Mouse (Mus musculus): ENCODE data around the gene Cyp19a1. TPM values are rescaled to one million over a fixed set of nuclear protein-coding genes. Genes with fewer than 3 reads are reported as not detected.

Gene Cyp19a1
- not detected in 2 replicates for polyA plus RNA-seq (2014; fragmentation: Nextera tagmentation; extraction: Ambion mirVana)

- WGBS: 85% methylated on average over 7 of the region's 7 CpGs
- DNase-seq (ENCODE audit: low spot score): no peak
- Histone ChIP-seq H3K9ac (replicated peaks; ENCODE audit: low read length) (no peak within 1 kb of the TSS), H3K4me1 (ENCODE audit: control insufficient read depth, insufficient read depth, low read length) (no peaks in the 10 kb centered on the region), H3K4me2 (ENCODE audit: low read depth, low read length) (no peak within 1 kb of the TSS), H3K27me3 (ENCODE audit: control insufficient read depth, insufficient read depth, low read length) (no peaks in the 10 kb centered on the region), H3K36me3 (replicated peaks; ENCODE audit: control insufficient read depth, insufficient read depth, low read depth, low read length) (no peaks in the 10 kb centered on the region), H3K27ac (replicated peaks; ENCODE audit: low read depth, low read length) (no peak within 1 kb of the TSS), H3K9me3 (replicated peaks; ENCODE audit: control insufficient read depth, low read length) (no peaks in the 10 kb centered on the region), H3K4me3 (ENCODE audit: low read depth, low read length) (no peak within 1 kb of the TSS)
- ATAC-seq (replicated peaks; ENCODE audit: insufficient number of reproducible peaks, low FRiP score, low TSS enrichment, low read depth): no peak
Observed at GRCm38 (mm10) chr9:54268010-54268409, at the start of gene Cyp19a1. Gene Cyp19a1 (minus strand): TSS chr9:54268110.

- DNase-seq (ENCODE audit: low spot score) (no peak), ATAC-seq (replicated peaks; ENCODE audit: insufficient number of reproducible peaks, low FRiP score, low TSS enrichment, low read depth) (no peak)
- Histone ChIP-seq H3K4me3 (ENCODE audit: low read depth, low read length) (no peak overlapping the region), H3K4me1 (ENCODE audit: control insufficient read depth, insufficient read depth, low read length) (no peaks in the 10 kb centered on the region), H3K36me3 (replicated peaks; ENCODE audit: control insufficient read depth, insufficient read depth, low read depth, low read length) (no peaks in the 10 kb centered on the region), H3K9me3 (replicated peaks; ENCODE audit: control insufficient read depth, low read length) (no peaks in the 10 kb centered on the region), H3K4me2 (ENCODE audit: low read depth, low read length) (no peak overlapping the region), H3K9ac (replicated peaks; ENCODE audit: low read length) (no peak overlapping the region), H3K27ac (replicated peaks; ENCODE audit: low read depth, low read length) (no peak overlapping the region), H3K27me3 (ENCODE audit: control insufficient read depth, insufficient read depth, low read length) (no peaks in the 10 kb centered on the region)
- 77% methylated on average over 9 of the region's 9 CpGs for WGBS
Observed at GRCm38 (mm10) chr9:54316363-54316762, 48.5 kb upstream of the Cyp19a1 start.

GRCm38 (mm10) chr9:54308751-54309358 lies 40.9 kb upstream of the Cyp19a1 start:
- Histone ChIP-seq H3K9ac (replicated peaks; ENCODE audit: low read length) (no peak overlapping the region), H3K27ac (replicated peaks; ENCODE audit: low read depth, low read length) (no peak overlapping the region), H3K4me1 (ENCODE audit: control insufficient read depth, insufficient read depth, low read length) (no peaks in the 10 kb centered on the region), H3K9me3 (replicated peaks; ENCODE audit: control insufficient read depth, low read length) (no peaks in the 10 kb centered on the region), H3K27me3 (ENCODE audit: control insufficient read depth, insufficient read depth, low read length) (no peaks in the 10 kb centered on the region), H3K4me2 (ENCODE audit: low read depth, low read length) (no peak overlapping the region), H3K4me3 (ENCODE audit: low read depth, low read length) (no peak overlapping the region), H3K36me3 (replicated peaks; ENCODE audit: control insufficient read depth, insufficient read depth, low read depth, low read length) (no peaks in the 10 kb centered on the region)
- DNase-seq (ENCODE audit: low spot score): peak; percentile 30
- WGBS: 42% methylated on average over 2 of the region's 2 CpGs
- ATAC-seq (replicated peaks; ENCODE audit: insufficient number of reproducible peaks, low FRiP score, low TSS enrichment, low read depth): no peak

GRCm38 (mm10) chr9:54308209-54308608 lies 40.3 kb upstream of the Cyp19a1 start:
- H3K27me3 ChIP-seq (ENCODE audit: control insufficient read depth, insufficient read depth, low read length): no peaks in the 10 kb centered on the region
- no peaks in the 10 kb centered on the region for H3K9me3 ChIP-seq (replicated peaks; ENCODE audit: control insufficient read depth, low read length)
- no peak overlapping the region for H3K4me2 ChIP-seq (ENCODE audit: low read depth, low read length)
- ATAC-seq (replicated peaks; ENCODE audit: insufficient number of reproducible peaks, low FRiP score, low TSS enrichment, low read depth) (no peak), DNase-seq (ENCODE audit: low spot score) (no peak)
- H3K4me1 ChIP-seq (ENCODE audit: control insufficient read depth, insufficient read depth, low read length): no peaks in the 10 kb centered on the region
- H3K4me3 ChIP-seq (ENCODE audit: low read depth, low read length): no peak overlapping the region
- H3K9ac ChIP-seq (replicated peaks; ENCODE audit: low read length): no peak overlapping the region
- H3K27ac ChIP-seq (replicated peaks; ENCODE audit: low read depth, low read length): no peak overlapping the region
- no peaks in the 10 kb centered on the region for H3K36me3 ChIP-seq (replicated peaks; ENCODE audit: control insufficient read depth, insufficient read depth, low read depth, low read length)
- 29% methylated on average over 1 of the region's 1 CpGs for WGBS

GRCm38 (mm10) chr9:54301255-54301654 lies 33.3 kb upstream of the Cyp19a1 start:
- Histone ChIP-seq H3K9me3 (replicated peaks; ENCODE audit: control insufficient read depth, low read length) (no peaks in the 10 kb centered on the region), H3K27ac (replicated peaks; ENCODE audit: low read depth, low read length) (no peak overlapping the region), H3K4me1 (ENCODE audit: control insufficient read depth, insufficient read depth, low read length) (no peaks in the 10 kb centered on the region), H3K4me3 (ENCODE audit: low read depth, low read length) (no peak overlapping the region), H3K36me3 (replicated peaks; ENCODE audit: control insufficient read depth, insufficient read depth, low read depth, low read length) (no peaks in the 10 kb centered on the region), H3K9ac (replicated peaks; ENCODE audit: low read length) (no peak overlapping the region), H3K4me2 (ENCODE audit: low read depth, low read length) (no peak overlapping the region), H3K27me3 (ENCODE audit: control insufficient read depth, insufficient read depth, low read length) (no peaks in the 10 kb centered on the region)
- DNase-seq (ENCODE audit: low spot score) (no peak), ATAC-seq (replicated peaks; ENCODE audit: insufficient number of reproducible peaks, low FRiP score, low TSS enrichment, low read depth) (no peak)
- WGBS: 85% methylated on average over 4 of the region's 4 CpGs

GRCm38 (mm10) chr9:54299792-54300191 lies 31.9 kb upstream of the Cyp19a1 start:
- Histone ChIP-seq H3K9me3 (replicated peaks; ENCODE audit: control insufficient read depth, low read length) (no peaks in the 10 kb centered on the region), H3K27ac (replicated peaks; ENCODE audit: low read depth, low read length) (no peak overlapping the region), H3K9ac (replicated peaks; ENCODE audit: low read length) (no peak overlapping the region), H3K27me3 (ENCODE audit: control insufficient read depth, insufficient read depth, low read length) (no peaks in the 10 kb centered on the region), H3K4me3 (ENCODE audit: low read depth, low read length) (no peak overlapping the region), H3K4me1 (ENCODE audit: control insufficient read depth, insufficient read depth, low read length) (no peaks in the 10 kb centered on the region), H3K36me3 (replicated peaks; ENCODE audit: control insufficient read depth, insufficient read depth, low read depth, low read length) (no peaks in the 10 kb centered on the region), H3K4me2 (ENCODE audit: low read depth, low read length) (no peak overlapping the region)
- no peak for ATAC-seq (replicated peaks; ENCODE audit: insufficient number of reproducible peaks, low FRiP score, low TSS enrichment, low read depth)
- no peak for DNase-seq (ENCODE audit: low spot score)

GRCm38 (mm10) chr9:54299389-54299788 lies 31.5 kb upstream of the Cyp19a1 start:
- Histone ChIP-seq H3K4me3 (ENCODE audit: low read depth, low read length) (no peak overlapping the region), H3K4me2 (ENCODE audit: low read depth, low read length) (no peak overlapping the region), H3K9me3 (replicated peaks; ENCODE audit: control insufficient read depth, low read length) (no peaks in the 10 kb centered on the region), H3K4me1 (ENCODE audit: control insufficient read depth, insufficient read depth, low read length) (no peaks in the 10 kb centered on the region), H3K27ac (replicated peaks; ENCODE audit: low read depth, low read length) (no peak overlapping the region), H3K27me3 (ENCODE audit: control insufficient read depth, insufficient read depth, low read length) (no peaks in the 10 kb centered on the region), H3K36me3 (replicated peaks; ENCODE audit: control insufficient read depth, insufficient read depth, low read depth, low read length) (no peaks in the 10 kb centered on the region), H3K9ac (replicated peaks; ENCODE audit: low read length) (no peak overlapping the region)
- no peak for ATAC-seq (replicated peaks; ENCODE audit: insufficient number of reproducible peaks, low FRiP score, low TSS enrichment, low read depth)
- DNase-seq (ENCODE audit: low spot score): no peak
- 77% methylated on average over 3 of the region's 3 CpGs for WGBS

- ATAC-seq (replicated peaks; ENCODE audit: insufficient number of reproducible peaks, low FRiP score, low TSS enrichment, low read depth): no peak
- WGBS: 45% methylated on average over 5 of the region's 5 CpGs
- Histone ChIP-seq H3K36me3 (replicated peaks; ENCODE audit: control insufficient read depth, insufficient read depth, low read depth, low read length) (no peaks in the 10 kb centered on the region), H3K27me3 (ENCODE audit: control insufficient read depth, insufficient read depth, low read length) (peaks cover 6% of the 10 kb centered on the region), H3K4me1 (ENCODE audit: control insufficient read depth, insufficient read depth, low read length) (peaks cover 3% of the 10 kb centered on the region; the same call in 1 of the 2 replicates), H3K27ac (replicated peaks; ENCODE audit: low read depth, low read length) (no peak overlapping the region), H3K4me3 (ENCODE audit: low read depth, low read length) (no peak overlapping the region), H3K9me3 (replicated peaks; ENCODE audit: control insufficient read depth, low read length) (no peaks in the 10 kb centered on the region), H3K9ac (replicated peaks; ENCODE audit: low read length) (no peak overlapping the region), H3K4me2 (ENCODE audit: low read depth, low read length) (no peak overlapping the region)
- DNase-seq (ENCODE audit: low spot score): no peak
Observed at GRCm38 (mm10) chr9:54287804-54288203, 19.9 kb upstream of the Cyp19a1 start.
